Mouse (Mus musculus) c-Kit-positive CD71-positive TER-119-negative erythroid progenitor cells, embryonic 14.5 days (primary cell): ENCODE data around the gene AY761185.
"Not testable (repeated sequence)": the region's sequence is repeated elsewhere in the genome, so short reads cannot be mapped to it uniquely, and the experiment has no call there.

ENCODE experiments used
- DNase-seq: peaks from one replicate; pipeline ENCODE4 v3.0.0-alpha.2; 2013; ENCODE audit warnings: low read depth

Gene AY761185

GRCm38 (mm10) chr8:20944610-20945009 lies at the start of gene AY761185:
Gene AY761185 (minus strand): TSS chr8:20944710.
- no peak for DNase-seq

- not testable (repeated sequence) for DNase-seq
Observed at GRCm38 (mm10) chr8:20994042-20994441, 49.5 kb upstream of the AY761185 start.

- no peak for DNase-seq
Observed at GRCm38 (mm10) chr8:20979846-20980245, 35.3 kb upstream of the AY761185 start.

- DNase-seq = no peak
Observed at GRCm38 (mm10) chr8:20964531-20964930, 20.0 kb upstream of the AY761185 start.

GRCm38 (mm10) chr8:20921971-20922370 lies 22.5 kb downstream of the AY761185 start, which contains the start of gene Gm6040:
Gene Gm6040 (minus strand): TSS chr8:20922071.
- DNase-seq = no peak

GRCm38 (mm10) chr8:20912288-20912687 lies 32.2 kb downstream of the AY761185 start:
- DNase-seq = no peak

GRCm38 (mm10) chr8:20908256-20908655 lies 36.3 kb downstream of the AY761185 start:
- no peak for DNase-seq

- DNase-seq = no peak
Observed at GRCm38 (mm10) chr8:20907119-20907518, 37.4 kb downstream of the AY761185 start.

- DNase-seq = no peak
Observed at GRCm38 (mm10) chr8:20902527-20902926, 42.0 kb downstream of the AY761185 start, which contains the start of gene Gm15056. Gene Gm15056 (minus strand): TSS chr8:20902627.
